Mouse (Mus musculus) MEL (cell line): ENCODE data around the gene Nek4. TPM values are rescaled to one million over a fixed set of nuclear protein-coding genes. Genes with fewer than 3 reads are reported as not detected.
A peak's percentile ranks its signal among the peaks of the same experiment; 100 is the strongest.

Experiments
- DNase-seq: peaks from one replicate; pipeline ENCODE4 v3.0.0; 2011; ENCODE audit warnings: low read depth, low spot score
- H3K27ac ChIP-seq: 2 replicates; pipeline ENCODE4 v1.5.1; 2012; ENCODE audit warnings: low read depth, mild to moderate bottlenecking, control low read depth, low read length, moderate library complexity; ENCODE audit not compliant: control insufficient read depth
- H3K27me3 ChIP-seq, 2 experiments: fragments of 150-350 bp in 1 of 2; sonication (generic) in 1 of 2; 2 replicates each; pipeline ENCODE4 v1.6.1; 2012; ENCODE audit warnings: low read length in 2 of 2, mild to moderate bottlenecking in 2 of 2, improper control_type of control experiment in 1 of 2, moderate library complexity in 1 of 2; ENCODE audit not compliant: insufficient read depth in 2 of 2, control insufficient read depth in 1 of 2
- H3K36me3 ChIP-seq, 2 experiments: 2 replicates each; pipeline ENCODE4 v1.6.1; 2012 to 2014; ENCODE audit warnings: low read length in 2 of 2, improper control_type of control experiment in 1 of 2, inconsistent platforms in 1 of 2, mild to moderate bottlenecking in 1 of 2; ENCODE audit not compliant: insufficient read depth in 2 of 2, control insufficient read depth in 1 of 2
- H3K4me1 ChIP-seq, 2 experiments: fragments of 150-350 bp in 1 of 2; sonication (generic) in 1 of 2; 2 replicates each; pipeline ENCODE4 v1.6.1; 2012; ENCODE audit warnings: low read length in 2 of 2, improper control_type of control experiment in 1 of 2, mild to moderate bottlenecking in 1 of 2; ENCODE audit not compliant: insufficient read depth in 2 of 2, control insufficient read depth in 1 of 2
- H3K4me3 ChIP-seq, 2 experiments: fragments of 150-350 bp in 1 of 2; sonication (generic) in 1 of 2; 2 replicates each; pipeline ENCODE4 v1.5.1; 2012; ENCODE audit warnings: low read depth in 2 of 2, low read length in 2 of 2, mild to moderate bottlenecking in 2 of 2, moderate library complexity in 2 of 2, control low read depth in 1 of 2, improper control_type of control experiment in 1 of 2; ENCODE audit not compliant: control insufficient read depth in 1 of 2, insufficient read depth in 1 of 2
- H3K79me2 ChIP-seq: 2 replicates; pipeline ENCODE4 v1.6.1; 2012; ENCODE audit warnings: mild to moderate bottlenecking, low read length, moderate library complexity; ENCODE audit not compliant: control insufficient read depth, poor library complexity, insufficient read depth
- H3K9ac ChIP-seq: 2 replicates; pipeline ENCODE4 v1.6.1; 2012; ENCODE audit warnings: low read depth, mild to moderate bottlenecking, control low read depth, low read length, moderate library complexity; ENCODE audit not compliant: control insufficient read depth, poor library complexity, severe bottlenecking
- H3K9me3 ChIP-seq: fragments of 150-350 bp; sonication (generic); replicated peaks from 2 replicates; pipeline ENCODE4 v1.6.1; 2012; ENCODE audit warnings: mild to moderate bottlenecking, low read length, improper control_type of control experiment, moderate library complexity; ENCODE audit not compliant: insufficient read depth
- CHD1 ChIP-seq: IDR thresholded peaks from 2 replicates; pipeline ENCODE4 v1.6.1; 2012; ENCODE audit warnings: low read depth, mild to moderate bottlenecking, inconsistent platforms, low read length, improper control_type of control experiment
- CHD2 ChIP-seq: IDR thresholded peaks from 2 replicates; pipeline ENCODE4 v1.6.1; 2011; ENCODE audit warnings: low read length, improper control_type of control experiment
- E2F4 ChIP-seq: IDR thresholded peaks from 2 replicates; pipeline ENCODE4 v1.6.1; 2011; ENCODE audit warnings: low read depth, low read length, improper control_type of control experiment, borderline replicate concordance
- EP300 ChIP-seq, 2 experiments: IDR thresholded peaks; 2 replicates each; pipeline ENCODE4 v1.6.1; 2011; ENCODE audit warnings: improper control_type of control experiment in 2 of 2, low read length in 2 of 2, low read depth in 1 of 2, mild to moderate bottlenecking in 1 of 2
- ETS1 ChIP-seq: IDR thresholded peaks from 2 replicates; pipeline ENCODE4 v1.6.1; 2012; ENCODE audit warnings: low read depth, mild to moderate bottlenecking, inconsistent platforms, low read length, improper control_type of control experiment, moderate library complexity
- GABPA ChIP-seq: IDR thresholded peaks from 2 replicates; pipeline ENCODE4 v1.6.1; 2012; ENCODE audit warnings: low read depth, mild to moderate bottlenecking, inconsistent platforms, low read length, improper control_type of control experiment, moderate library complexity
- GATA1 ChIP-seq: IDR thresholded peaks from 2 replicates; pipeline ENCODE4 v1.6.1; 2011; ENCODE audit warnings: low read depth, low read length, improper control_type of control experiment
- HCFC1 ChIP-seq: IDR thresholded peaks from 2 replicates; pipeline ENCODE4 v1.6.1; 2012; ENCODE audit warnings: low read depth, mild to moderate bottlenecking, inconsistent platforms, low read length, improper control_type of control experiment, moderate library complexity
- KAT2A ChIP-seq: conservative IDR thresholded peaks from 2 replicates; pipeline ENCODE4 v1.6.1; 2012; ENCODE audit warnings: low read depth, low read length, improper control_type of control experiment, inconsistent platforms
- MAFK ChIP-seq: IDR thresholded peaks from 2 replicates; pipeline ENCODE4 v1.6.1; 2011; ENCODE audit warnings: low read depth, mild to moderate bottlenecking, low read length, improper control_type of control experiment, borderline replicate concordance
- MAX ChIP-seq: IDR thresholded peaks from 2 replicates; pipeline ENCODE4 v1.6.1; 2011; ENCODE audit warnings: low read length, improper control_type of control experiment
- MEF2A ChIP-seq: IDR thresholded peaks from 2 replicates; pipeline ENCODE4 v1.6.1; 2014; ENCODE audit warnings: low read depth, mild to moderate bottlenecking, inconsistent platforms, low read length, improper control_type of control experiment; ENCODE audit not compliant: poor library complexity, insufficient replicate concordance, severe bottlenecking; ENCODE audit errors: extremely low read depth
- MXI1 ChIP-seq: IDR thresholded peaks from 2 replicates; pipeline ENCODE4 v1.6.1; 2011; ENCODE audit warnings: mild to moderate bottlenecking, low read depth, low read length, improper control_type of control experiment
- MYB ChIP-seq: IDR thresholded peaks from 2 replicates; pipeline ENCODE4 v1.6.1; 2011; ENCODE audit warnings: mild to moderate bottlenecking, low read depth, low read length, improper control_type of control experiment
- MYC ChIP-seq: IDR thresholded peaks from 2 replicates; pipeline ENCODE4 v1.6.1; 2011; ENCODE audit warnings: low read depth, mild to moderate bottlenecking, low read length, improper control_type of control experiment, moderate library complexity
- NELFE ChIP-seq: IDR thresholded peaks from 2 replicates; pipeline ENCODE4 v1.6.1; 2011; ENCODE audit warnings: low read depth, low read length, improper control_type of control experiment
- NRF1 ChIP-seq: IDR thresholded peaks from 2 replicates; pipeline ENCODE4 v1.6.1; 2014; ENCODE audit warnings: low read depth, mild to moderate bottlenecking, inconsistent platforms, low read length, improper control_type of control experiment, moderate library complexity; ENCODE audit not compliant: poor library complexity, insufficient read depth, severe bottlenecking
- POLR2A ChIP-seq, 2 experiments: IDR thresholded peaks; 2 replicates each; pipeline ENCODE4 v1.6.1; 2011 to 2012; ENCODE audit warnings: low read length in 2 of 2, mild to moderate bottlenecking in 2 of 2, control low read depth in 1 of 2, improper control_type of control experiment in 1 of 2, low read depth in 1 of 2, moderate library complexity in 1 of 2; ENCODE audit not compliant: control insufficient read depth in 1 of 2, insufficient read depth in 1 of 2, poor library complexity in 1 of 2
- POLR2AphosphoS2 ChIP-seq: IDR thresholded peaks from 2 replicates; pipeline ENCODE4 v1.6.1; 2011; ENCODE audit warnings: low read length, improper control_type of control experiment
- RCOR1 ChIP-seq: IDR thresholded peaks from 2 replicates; pipeline ENCODE4 v1.6.1; 2012; ENCODE audit warnings: low read depth, mild to moderate bottlenecking, inconsistent platforms, low read length, improper control_type of control experiment
- SIN3A ChIP-seq: IDR thresholded peaks from 2 replicates; pipeline ENCODE4 v1.6.1; 2012; ENCODE audit warnings: low read length, improper control_type of control experiment, inconsistent platforms
- SMC3 ChIP-seq: IDR thresholded peaks from 2 replicates; pipeline ENCODE4 v1.6.1; 2011; ENCODE audit warnings: low read depth, low read length, improper control_type of control experiment
- TAL1 ChIP-seq: IDR thresholded peaks from 2 replicates; pipeline ENCODE4 v1.6.1; 2012; ENCODE audit warnings: mild to moderate bottlenecking, inconsistent platforms, low read length, moderate library complexity, mixed read lengths
- TBP ChIP-seq: IDR thresholded peaks from 2 replicates; pipeline ENCODE4 v1.8.0; 2011; ENCODE audit warnings: low read depth, low read length, improper control_type of control experiment
- TCF12 ChIP-seq: IDR thresholded peaks from 2 replicates; pipeline ENCODE4 v1.6.1; 2014; ENCODE audit warnings: low read depth, mild to moderate bottlenecking, inconsistent platforms, low read length, improper control_type of control experiment, moderate library complexity
- USF1 ChIP-seq: IDR thresholded peaks from 2 replicates; pipeline ENCODE4 v1.6.1; 2014; ENCODE audit warnings: low read depth, mild to moderate bottlenecking, inconsistent platforms, low read length, improper control_type of control experiment, moderate library complexity
- USF2 ChIP-seq, 2 experiments: IDR thresholded peaks; 2 replicates each; pipeline ENCODE4 v1.6.1; 2011 to 2012; ENCODE audit warnings: improper control_type of control experiment in 2 of 2, low read length in 2 of 2, borderline replicate concordance in 1 of 2, inconsistent platforms in 1 of 2, low read depth in 1 of 2, mild to moderate bottlenecking in 1 of 2; ENCODE audit not compliant: insufficient read depth in 1 of 2
- ZC3H11A ChIP-seq: IDR thresholded peaks from 2 replicates; pipeline ENCODE4 v1.6.1; 2012; ENCODE audit warnings: low read depth, mild to moderate bottlenecking, inconsistent platforms, low read length, improper control_type of control experiment
- ZKSCAN1 ChIP-seq: IDR thresholded peaks from 2 replicates; pipeline ENCODE4 v1.6.1; 2012; ENCODE audit warnings: low read depth, mild to moderate bottlenecking, inconsistent platforms, low read length, improper control_type of control experiment, moderate library complexity
- ZMIZ1 ChIP-seq: IDR thresholded peaks from 2 replicates; pipeline ENCODE4 v1.6.1; 2012; ENCODE audit warnings: low read depth, mild to moderate bottlenecking, inconsistent platforms, low read length, improper control_type of control experiment, moderate library complexity
- ZNF384 ChIP-seq: IDR thresholded peaks from 2 replicates; pipeline ENCODE4 v1.6.1; 2012; ENCODE audit warnings: low read depth, mild to moderate bottlenecking, inconsistent platforms, low read length, improper control_type of control experiment
- polyA plus RNA-seq, 2 experiments: library from polyadenylated mRNA; stranded (reverse) in 1 of 2; unstranded in 1 of 2; fragments of >175 nt in 1 of 2; fragments of >200 nt in 1 of 2; gene quantifications; 2 replicates each; pipeline versions ENCODE4 v1.2.1 to v1.2.4; 2012; ENCODE audit warnings: low replicate concordance in 2 of 2, low read depth in 1 of 2; ENCODE audit not compliant: insufficient read length in 2 of 2, insufficient read depth in 1 of 2, missing spikeins in 1 of 2
- total RNA-seq: library from RNA; depleted of rRNA; stranded (reverse); fragments of 300-350 nt; gene quantifications from 2 replicates; pipeline ENCODE4 v1.2.3, GENCODE M21; 2012

The Nek4 gene
- total and polyA plus RNA-seq, 3 experiments: 16.6 to 19.3 TPM; not detected in 1

- Histone ChIP-seq H3K4me3 (no peak overlapping the region), H3K9ac (no peak overlapping the region), H3K36me3 (peaks cover 38 to 46% of the 10 kb centered on the region in 2 experiments), H3K9me3 (no peaks in the 10 kb centered on the region), H3K27me3 (no peaks in the 10 kb centered on the region), H3K4me1 (peaks cover 10 to 12% of the 10 kb centered on the region in 2 experiments), H3K79me2 (peaks cover 29% of the 10 kb centered on the region), H3K27ac (no peak overlapping the region)
- TF ChIP-seq TBP (no peak), CHD2 (no peak), EP300 (IDR thresholded peaks at IDR 0.05; ENCODE audit: low read depth in 1 of 2, low read length in 2 of 2) (0 out of 4 replicates have a peak, but pooled peaks of 1 of the 2 experiments have one; percentile 23), KAT2A (no peak), HCFC1 (no peak), NELFE (no peak), USF1 (no peak), POLR2AphosphoS2 (peak; percentile 51; the same call in 1 of the 2 replicates), GABPA (no peak), POLR2A (IDR thresholded peaks at IDR 0.05; ENCODE audit: control insufficient read depth in 1 of 2, insufficient read depth in 1 of 2, low read depth in 1 of 2, low read length in 2 of 2, poor library complexity in 1 of 2) (peak in 1 of 2 experiments; percentile 26; a peak in 2 of 4 replicates), NRF1 (no peak), E2F4 (no peak), CHD1 (no peak), RCOR1 (no peak), GATA1 (peak; percentile 42; the same call in 1 of the 2 replicates), SIN3A (no peak), ZMIZ1 (no peak), MAX (no peak), USF2 (IDR thresholded peaks at IDR 0.05; ENCODE audit: borderline replicate concordance in 1 of 2, insufficient read depth in 1 of 2, low read depth in 1 of 2, low read length in 2 of 2) (no peak)
- no peak for DNase-seq
Observed at GRCm38 (mm10) chr14:31013928-31014327, 62.8 kb downstream of the Nek4 start.

- Histone ChIP-seq H3K9me3 (no peaks in the 10 kb centered on the region), H3K9ac (peak overlapping the region; percentile 97; the same call in 1 of the 2 replicates), H3K79me2 (peaks cover 42% of the 10 kb centered on the region), H3K27me3 (no peaks in the 10 kb centered on the region), H3K4me1 (peaks cover 18 to 21% of the 10 kb centered on the region in 2 experiments), H3K27ac (peak overlapping the region; percentile 84), H3K4me3 (peak overlapping the region in 1 of 2 experiments; percentile 90; a peak in 2 of 4 replicates), H3K36me3 (peaks cover 45 to 46% of the 10 kb centered on the region in 2 experiments)
- peak; percentile 45 for DNase-seq
- TF ChIP-seq TBP (no peak), MXI1 (no peak), MYB (no peak), ZKSCAN1 (no peak), ETS1 (peak; percentile 62), HCFC1 (no peak), CHD1 (no peak), MAFK (no peak), ZMIZ1 (no peak), ZNF384 (no peak), ZC3H11A (no peak), USF2 (IDR thresholded peaks at IDR 0.05; ENCODE audit: borderline replicate concordance in 1 of 2, insufficient read depth in 1 of 2, low read depth in 1 of 2, low read length in 2 of 2) (no peak), TCF12 (peak; percentile 68), TAL1 (no peak), MYC (no peak), NRF1 (no peak), EP300 (IDR thresholded peaks at IDR 0.05; ENCODE audit: low read depth in 1 of 2, low read length in 2 of 2) (peak; percentile 14 to 58; a peak in 3 of 4 replicates), SMC3 (no peak), MEF2A (no peak), SIN3A (no peak)
Observed at GRCm38 (mm10) chr14:31016063-31016462, 64.9 kb downstream of the Nek4 start.
